Mouse (Mus musculus) thymus, postnatal 10 days (tissue): ENCODE data around the gene Nsf.
"Not testable (repeated sequence)": the region's sequence is repeated elsewhere in the genome, so short reads cannot be mapped to it uniquely, and the experiment has no call there.

Source experiments
- DNase-seq, 2 experiments: peaks; one replicate each; pipeline ENCODE4 v3.0.0; 2021; ENCODE audit warnings: low spot score in 2 of 2

Gene Nsf

GRCm38 (mm10) chr11:103896056-103896455, 57.8 kb downstream of the Nsf start:
- no peak for DNase-seq

- no peak for DNase-seq
Measured at GRCm38 (mm10) chr11:103892831-103893230, 61.0 kb downstream of the Nsf start.

DNA sequence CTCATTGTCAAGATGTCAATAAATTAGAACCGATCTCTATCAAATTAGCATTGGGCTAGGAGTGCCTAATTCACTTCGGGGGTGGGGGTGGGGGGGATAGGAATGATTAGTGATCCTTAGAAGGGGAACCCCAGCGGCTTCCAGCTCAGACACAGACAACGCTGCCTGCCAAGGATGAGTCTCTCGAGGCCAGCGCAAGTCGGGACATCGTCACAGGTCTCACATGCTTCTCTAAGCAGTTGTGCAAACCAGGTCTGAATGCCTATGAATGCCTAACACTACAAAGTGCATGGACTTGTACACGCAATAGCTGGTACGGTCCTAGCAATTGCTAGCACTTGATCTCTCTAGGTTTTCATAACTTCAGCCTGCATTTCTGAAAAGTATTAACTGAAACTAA, 62.1 kb downstream of the Nsf start:
- DNase-seq: no peak

GRCm38 (mm10) chr11:103890337-103891186, 63.3 kb downstream of the Nsf start:
- DNase-seq: no peak

DNA sequence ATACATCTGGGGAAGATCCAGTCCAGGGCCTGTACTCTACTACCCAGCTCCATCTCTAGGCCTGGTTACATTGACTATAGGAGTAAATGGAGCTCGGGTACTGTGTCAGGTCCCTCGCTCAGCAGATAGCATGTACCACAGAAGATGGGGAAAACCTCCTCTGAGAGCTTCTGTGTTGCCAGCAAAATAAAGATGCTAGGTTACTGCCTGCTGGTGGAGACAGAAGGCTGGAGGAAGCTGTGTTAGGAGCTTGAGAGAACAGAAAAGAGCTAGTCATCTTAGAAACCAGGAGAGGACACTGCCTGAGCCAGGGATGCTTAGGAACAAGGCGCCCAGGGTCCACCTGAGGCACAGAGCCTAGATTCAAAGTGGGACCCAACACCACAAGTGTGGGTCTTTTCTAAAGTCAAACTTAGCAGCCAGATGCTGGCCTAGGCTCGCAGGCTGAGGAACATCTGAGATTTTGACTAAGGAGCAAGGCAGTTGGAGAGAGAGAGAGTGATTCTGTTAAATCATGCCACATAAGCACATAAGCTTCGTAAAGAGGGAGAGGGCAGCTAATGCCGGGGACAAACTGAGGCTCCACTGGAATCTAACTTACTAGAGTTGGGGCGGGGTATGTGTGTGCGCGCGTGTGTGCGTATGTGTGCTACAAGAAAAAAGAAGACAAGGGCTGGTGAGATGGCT, 66.0 kb downstream of the Nsf start:
- DNase-seq: no peak

DNA sequence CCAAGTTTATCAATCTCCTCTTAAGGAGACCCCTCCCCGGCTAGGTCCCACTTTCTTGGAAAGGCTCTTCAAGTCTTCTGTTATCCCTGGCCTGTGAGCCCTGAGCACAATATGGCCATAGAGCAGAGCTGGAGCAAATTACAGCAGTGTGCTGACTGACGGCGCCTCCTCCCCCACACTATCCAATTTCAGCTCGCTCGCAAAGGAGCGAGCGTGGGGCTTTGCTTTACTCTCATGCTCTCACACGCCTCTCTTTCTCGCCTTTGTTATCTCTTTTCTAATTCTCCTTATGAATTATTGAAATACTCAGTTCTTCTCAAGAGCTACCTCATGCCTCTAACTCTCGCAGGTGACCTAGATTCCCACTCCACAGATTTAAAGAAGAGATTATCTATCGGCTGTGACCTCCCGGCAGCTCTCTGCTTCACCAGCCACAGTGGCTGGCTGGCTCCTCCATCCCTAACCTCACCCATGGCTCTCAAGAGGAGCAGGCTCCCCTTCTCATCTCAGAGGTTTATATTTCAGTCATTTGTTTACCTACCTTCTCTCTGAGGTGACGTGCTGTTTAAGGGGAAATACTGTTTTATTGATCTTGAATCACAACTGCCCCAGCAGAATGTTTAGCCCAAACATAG, 69.0 kb downstream of the Nsf start:
- DNase-seq: no peak

- no peak for DNase-seq
Measured at GRCm38 (mm10) chr11:103883793-103884192, 70.1 kb downstream of the Nsf start.

DNA sequence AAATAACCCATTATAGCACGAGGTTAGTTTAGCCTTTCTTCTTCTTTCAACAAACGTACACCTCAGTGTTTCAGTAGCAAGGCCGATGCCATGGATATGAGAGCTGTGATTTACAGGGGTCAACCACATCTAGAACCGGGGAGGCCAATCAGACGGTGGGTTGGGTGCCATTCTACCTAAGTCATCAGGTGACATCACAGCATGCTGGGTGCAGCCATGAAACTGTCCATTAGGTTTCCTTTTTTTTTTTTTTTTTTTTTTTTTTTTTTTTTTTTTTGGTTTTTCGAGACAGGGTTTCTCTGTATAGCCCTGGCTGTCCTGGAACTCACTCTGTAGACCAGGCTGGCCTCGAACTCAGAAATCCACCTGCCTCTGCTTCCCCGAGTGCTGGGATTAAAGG, 74.4 kb downstream of the Nsf start:
- not testable (repeated sequence) for DNase-seq

DNA sequence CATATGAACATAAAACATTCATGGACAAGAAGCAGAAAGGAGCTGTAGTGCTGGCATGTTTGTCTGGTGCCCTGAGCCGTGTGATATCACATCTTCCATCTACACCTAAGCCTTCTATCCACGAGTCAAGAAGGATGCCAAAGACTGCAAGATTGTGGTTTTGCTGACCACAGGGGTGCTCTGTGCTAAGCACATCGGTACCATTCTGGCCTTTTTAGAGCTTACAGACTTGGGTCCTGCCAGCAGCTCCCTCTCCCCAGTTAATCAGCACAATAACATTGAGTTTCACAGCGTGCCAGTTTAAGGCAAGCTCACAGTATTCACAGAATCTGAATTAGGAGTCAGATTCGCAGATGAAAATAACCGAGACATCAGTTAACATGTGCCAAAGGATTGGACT, 75.4 kb downstream of the Nsf start:
- DNase-seq: no peak

DNA sequence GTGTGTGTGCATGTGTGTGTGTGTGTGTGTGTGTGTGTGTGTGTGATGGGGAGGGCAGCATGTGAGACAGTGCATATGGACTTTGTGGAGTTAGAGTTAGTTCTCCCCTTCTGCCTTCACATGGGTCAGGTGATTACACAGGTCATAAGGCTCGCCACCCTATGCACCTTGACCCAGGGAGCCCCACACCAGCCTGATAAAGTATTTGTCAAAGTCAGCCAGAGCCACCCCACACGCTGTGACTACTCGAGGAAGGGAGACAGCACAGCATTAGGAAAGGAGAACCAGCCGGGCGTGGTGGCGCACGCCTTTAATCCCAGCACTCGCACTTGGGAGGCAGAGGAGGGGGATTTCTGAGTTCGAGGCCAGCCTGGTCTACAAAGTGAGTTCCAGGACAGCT, 83.5 kb downstream of the Nsf start:
- no peak for DNase-seq

- no peak for DNase-seq
Measured at GRCm38 (mm10) chr11:103867702-103868101, 86.2 kb downstream of the Nsf start.

GRCm38 (mm10) chr11:103865346-103865745, 88.5 kb downstream of the Nsf start:
- no peak for DNase-seq

DNA sequence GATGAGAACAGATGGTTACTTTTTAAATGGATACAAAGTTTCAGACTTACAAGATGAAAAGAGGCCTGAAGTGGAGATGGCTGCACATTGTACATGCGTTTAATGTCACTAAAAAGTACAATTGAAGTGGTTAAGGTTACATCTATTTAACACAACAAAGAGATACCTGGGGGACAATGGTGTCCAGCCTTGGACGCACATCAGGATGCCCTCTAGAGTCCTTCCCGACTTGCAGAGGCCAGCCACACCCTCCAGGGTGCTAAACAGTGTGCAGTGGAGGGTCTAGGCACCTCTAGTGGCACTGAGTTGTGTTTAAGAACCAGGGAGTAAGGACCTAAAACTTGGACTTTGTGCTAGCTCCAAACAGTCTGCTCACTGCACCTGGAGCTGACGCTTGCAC, 89.4 kb downstream of the Nsf start:
- DNase-seq: no peak

DNA sequence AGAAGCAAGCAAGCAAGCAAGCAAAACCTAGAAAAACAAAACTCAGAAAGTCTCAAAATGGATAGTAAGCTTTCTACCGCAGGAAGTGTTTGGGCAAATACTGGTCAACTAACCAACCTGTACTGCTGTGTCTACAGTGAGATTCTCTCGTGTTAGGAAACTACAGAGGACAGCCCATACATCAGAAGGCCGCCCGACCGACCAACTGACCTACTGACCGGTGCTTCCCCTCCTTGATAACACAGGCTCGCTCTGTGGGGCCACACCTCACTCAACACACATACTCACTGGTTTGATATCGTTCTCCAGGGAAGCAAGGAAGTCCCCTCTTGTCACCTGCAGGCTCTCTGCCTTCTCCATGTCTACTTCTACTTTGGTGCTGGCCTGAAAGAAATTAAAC, 90.9 kb downstream of the Nsf start:
- no peak for DNase-seq

GRCm38 (mm10) chr11:103859933-103860610, 93.8 kb downstream of the Nsf start:
- no peak for DNase-seq

DNA sequence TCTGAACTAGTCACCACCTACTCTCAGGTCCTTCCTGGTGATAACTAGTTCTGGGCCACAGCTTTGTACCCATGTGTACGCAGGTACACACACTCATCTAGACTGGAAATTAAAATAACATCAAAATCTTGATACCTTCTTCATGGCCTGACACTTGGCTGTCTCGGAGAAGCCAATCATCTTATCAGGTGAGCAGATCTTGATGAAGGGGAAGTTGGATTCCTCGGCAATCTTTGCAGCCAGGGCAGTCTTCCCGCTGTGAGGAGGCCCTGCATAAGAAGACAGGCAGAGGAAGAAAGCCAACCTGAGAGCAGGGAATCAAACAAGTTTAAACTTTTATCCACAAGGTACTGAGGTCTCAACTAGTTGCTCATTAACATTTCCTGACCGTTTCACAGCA, 95.1 kb downstream of the Nsf start:
- no peak for DNase-seq

DNA sequence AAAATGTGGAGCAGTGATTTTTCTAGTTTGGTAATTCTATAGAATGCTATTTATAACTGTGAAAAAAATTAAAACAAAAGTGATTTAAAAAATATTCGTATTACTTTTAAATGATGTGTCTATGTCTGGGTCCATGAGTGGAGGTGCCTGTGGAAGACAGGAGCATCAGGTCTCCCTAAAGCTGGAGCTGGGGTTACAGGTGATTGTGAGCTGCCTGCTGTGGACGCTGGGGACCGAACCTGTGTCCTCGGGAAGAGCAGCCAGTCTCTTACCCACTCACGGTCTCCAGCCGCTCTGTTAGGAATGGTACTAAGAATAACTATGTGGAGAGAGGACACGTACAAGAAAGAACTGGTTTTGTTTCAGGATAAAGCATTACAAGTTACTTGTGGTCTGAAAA, 97.2 kb downstream of the Nsf start:
- no peak for DNase-seq

GRCm38 (mm10) chr11:103854294-103854693, 99.6 kb downstream of the Nsf start:
- no peak for DNase-seq

GRCm38 (mm10) chr11:103853284-103853920, 100.5 kb downstream of the Nsf start:
- no peak for DNase-seq

DNA sequence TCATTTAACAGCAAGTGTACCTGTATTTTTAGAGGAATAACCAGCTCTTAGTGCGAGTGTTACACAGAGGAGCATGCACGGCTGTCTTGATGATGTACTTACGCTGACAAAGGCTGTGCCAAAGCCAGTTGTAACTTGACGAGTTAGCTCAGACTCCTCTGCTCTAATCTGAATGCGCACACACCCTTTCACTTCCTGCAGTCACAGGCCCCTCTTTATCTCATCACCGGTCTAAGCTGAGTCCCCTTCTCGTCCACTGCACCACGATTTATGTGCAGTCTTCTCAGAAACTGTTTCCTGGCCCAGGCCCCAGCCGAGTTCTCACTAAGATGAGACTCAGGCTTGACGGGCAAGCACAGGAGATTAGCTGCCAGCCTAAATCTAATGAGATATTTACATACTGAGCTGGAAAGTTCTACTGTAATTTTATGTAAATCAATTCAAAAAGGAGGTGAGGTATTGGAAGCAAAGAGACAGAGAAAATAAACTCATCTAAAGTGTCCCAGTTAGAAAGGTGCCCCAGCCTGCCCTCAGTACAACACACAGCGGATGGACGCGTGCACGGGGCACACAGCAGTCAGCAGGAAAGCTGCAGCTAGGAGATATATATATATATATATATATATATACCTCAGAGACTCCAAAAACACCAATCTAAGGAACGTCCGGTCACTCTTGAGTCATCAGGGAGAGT, 101.1 kb downstream of the Nsf start:
- no peak for DNase-seq

DNA sequence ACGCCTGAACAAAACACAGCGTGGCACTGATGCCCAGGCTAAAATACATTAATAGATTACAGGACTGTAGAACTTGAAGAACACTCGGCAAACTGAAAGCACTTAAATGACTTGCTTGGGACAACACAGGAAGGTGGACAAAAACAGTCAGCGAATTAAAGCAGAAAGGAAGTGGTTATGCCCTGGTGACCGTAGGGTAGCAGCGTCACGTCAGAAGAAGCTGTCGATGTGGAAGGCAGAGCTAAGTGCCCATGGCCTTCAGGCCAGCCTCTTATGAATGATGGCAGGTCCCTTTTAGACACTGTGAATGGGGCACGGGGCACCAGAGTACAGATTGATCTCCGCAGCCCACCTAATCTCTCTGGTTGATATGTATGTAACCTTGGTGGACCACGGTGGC, 105.6 kb downstream of the Nsf start:
- no peak for DNase-seq
